Mouse (Mus musculus): ENCODE results near the gene Pitpnc1.

GRCm38 (mm10) chr11:107450097-107450496 is 20.4 kb downstream of the Pitpnc1 start:
- TF ChIP-seq CTCF (conservative IDR thresholded peaks at IDR 0.05; ENCODE audit: low read length): no peak
- TF ChIP-seq NANOG (IDR thresholded peaks at IDR 0.05; ENCODE audit: borderline replicate concordance, low read length): no peak

Measured in E14TG2a.4 (cell line).